Mouse (Mus musculus) kidney, postnatal 0 days (tissue): ENCODE results near the gene Pcdh7. TPM values are rescaled to one million over a fixed set of nuclear protein-coding genes. Genes with fewer than 3 reads are reported as not detected.

Experiments
- ATAC-seq: fragments of 200-750 bp; cut with Nextera tagmentation; replicated peaks from 2 replicates; pipeline ENCODE4 v1.8.0; 2017; ENCODE audit warnings: low read depth, moderate number of reproducible peaks, moderate TSS enrichment, moderate library complexity; ENCODE audit not compliant: low FRiP score
- DNase-seq: peaks from one replicate; pipeline ENCODE4 v3.0.0-alpha.2; 2016; ENCODE audit warnings: low spot score
- H3K27ac ChIP-seq: fragments of 300-500 bp; sonication (generic); 2 replicates; pipeline ENCODE4 v1.5.1; 2014; ENCODE audit warnings: mild to moderate bottlenecking
- H3K27me3 ChIP-seq: fragments of 300-500 bp; sonication (generic); 2 replicates; pipeline ENCODE4 v1.6.1; 2014; ENCODE audit warnings: low read length, mixed read lengths; ENCODE audit not compliant: insufficient read depth
- H3K36me3 ChIP-seq: fragments of 300-500 bp; sonication (generic); 2 replicates; pipeline ENCODE4 v1.6.1; 2014; ENCODE audit warnings: low read length, mixed read lengths; ENCODE audit not compliant: insufficient read depth
- H3K4me1 ChIP-seq: fragments of 300-500 bp; sonication (generic); replicated peaks from 2 replicates; pipeline ENCODE4 v1.6.1; 2014; ENCODE audit warnings: antibody characterized with exemption, low read length, mixed read lengths; ENCODE audit not compliant: insufficient read depth
- H3K4me2 ChIP-seq: fragments of 300-500 bp; sonication (generic); 2 replicates; pipeline ENCODE4 v1.6.1; 2014; ENCODE audit warnings: mild to moderate bottlenecking, low read length, moderate library complexity, mixed read lengths
- H3K4me3 ChIP-seq: fragments of 300-500 bp; sonication (generic); replicated peaks from 2 replicates; pipeline ENCODE4 v1.5.1; 2014; ENCODE audit warnings: low read depth, low read length
- H3K9ac ChIP-seq: fragments of 300-500 bp; sonication (generic); 2 replicates; pipeline ENCODE4 v1.6.1; 2014; ENCODE audit warnings: low read depth, low read length
- H3K9me3 ChIP-seq: fragments of 300-500 bp; sonication (generic); replicated peaks from 2 replicates; pipeline ENCODE4 v1.6.1; 2016; ENCODE audit warnings: low read length, inconsistent platforms, mixed read lengths
- CTCF ChIP-seq: IDR thresholded peaks from 2 replicates; pipeline ENCODE4 v1.5.1; 2016; ENCODE audit warnings: antibody characterized with exemption, low read depth, mild to moderate bottlenecking, moderate library complexity
- WGBS: fragments of 180-500 bp; shearing (Covaris S2); extraction: QIAGEN DNeasy Blood & Tissue Kit; methylation state at CpG from one replicate; pipeline ENCODE4 v1.1.7; 2014; 5-methylcytosine and 5-hydroxymethylcytosine counted together
- polyA plus RNA-seq: library from polyadenylated mRNA; unstranded; fragments of >200 nt; fragmentation: Nextera tagmentation; extraction: Ambion mirVana; gene quantifications from 2 replicates; pipeline ENCODE4 v1.2.1, GENCODE M21; 2015

Pcdh7 gene
- polyA plus RNA-seq, 1 experiment from 2014 or later, result 3.6 TPM

DNA sequence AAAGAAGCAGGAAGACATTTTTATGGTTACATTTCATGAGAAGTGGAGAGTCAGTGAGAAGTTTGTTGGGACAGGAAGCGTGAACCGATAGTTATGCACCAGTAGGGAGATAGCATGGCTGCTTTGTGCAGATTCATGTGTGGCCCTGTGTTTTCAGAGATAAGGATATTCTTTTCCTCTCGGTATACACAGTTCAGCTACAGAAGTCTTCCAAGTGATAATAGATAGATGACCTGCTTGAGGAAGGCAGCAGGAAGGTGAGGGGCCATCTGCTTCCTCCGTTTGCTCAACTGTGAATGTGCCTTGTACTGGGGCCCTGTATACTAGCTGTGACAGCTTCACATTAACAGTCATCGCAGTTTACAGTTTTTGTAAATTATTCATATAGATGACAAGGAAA, 64.2 kb downstream of the Pcdh7 start:
- DNase-seq, result no peak
- Histone ChIP-seq H3K4me2 (no peak overlapping the region), H3K4me1 (no peaks in the 10 kb centered on the region), H3K9me3 (no peaks in the 10 kb centered on the region), H3K9ac (no peak overlapping the region), H3K4me3 (no peak overlapping the region), H3K36me3 (no peaks in the 10 kb centered on the region), H3K27me3 (no peaks in the 10 kb centered on the region), H3K27ac (no peak overlapping the region)
- no peak for TF ChIP-seq CTCF
- WGBS, result 57% methylated on average over 5 of the region's 5 CpGs
- no peak for ATAC-seq

GRCm38 (mm10) chr5:57782546-57782945, 64.8 kb downstream of the Pcdh7 start:
- Histone ChIP-seq H3K27me3 (no peaks in the 10 kb centered on the region), H3K4me2 (no peak overlapping the region), H3K27ac (no peak overlapping the region), H3K9ac (no peak overlapping the region), H3K36me3 (no peaks in the 10 kb centered on the region), H3K4me3 (no peak overlapping the region), H3K4me1 (no peaks in the 10 kb centered on the region), H3K9me3 (no peaks in the 10 kb centered on the region)
- ATAC-seq (no peak), DNase-seq (no peak)
- TF ChIP-seq CTCF, result no peak
- WGBS, result 72% methylated on average over 3 of the region's 3 CpGs

DNA sequence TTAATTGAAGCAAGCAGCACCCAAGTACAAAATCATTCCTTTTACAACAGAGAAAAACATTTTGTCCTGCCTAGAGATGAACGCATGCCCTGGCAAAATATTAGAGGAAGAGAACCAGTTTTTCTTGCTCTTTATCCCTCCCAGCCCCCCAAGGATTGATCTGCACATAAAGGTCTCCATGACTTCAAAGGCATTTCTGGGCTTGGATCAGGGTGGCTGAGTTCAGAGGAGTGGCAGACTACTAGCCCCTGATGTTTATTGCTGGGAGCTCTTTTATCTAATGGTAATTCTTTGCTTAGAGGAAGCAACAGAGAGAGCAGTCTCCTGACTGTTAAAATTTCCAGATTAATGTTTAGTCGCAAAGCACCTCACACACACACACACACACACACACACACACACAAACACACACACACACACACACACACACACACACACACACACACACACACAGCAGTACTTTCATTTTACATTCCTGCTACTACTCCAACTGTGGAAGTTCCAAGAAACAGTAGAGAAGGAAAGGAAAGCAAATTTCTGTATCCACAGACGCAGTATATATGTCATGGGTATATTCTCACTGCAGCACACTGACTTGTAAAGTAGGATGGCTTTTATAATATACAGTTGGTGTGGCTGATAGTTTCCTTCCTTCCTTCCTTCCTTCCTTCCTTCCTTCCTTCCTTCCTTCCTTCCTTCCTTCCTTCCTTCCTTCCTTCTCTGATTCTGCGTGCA, 71.2 kb downstream of the Pcdh7 start:
- Histone ChIP-seq H3K4me3 (no peak overlapping the region), H3K4me1 (no peaks in the 10 kb centered on the region), H3K27ac (0 out of 2 replicates have a peak overlapping the region, but pooled peaks have one; percentile 9), H3K9ac (no peak overlapping the region), H3K9me3 (no peaks in the 10 kb centered on the region), H3K27me3 (no peaks in the 10 kb centered on the region), H3K4me2 (no peak overlapping the region), H3K36me3 (no peaks in the 10 kb centered on the region)
- ATAC-seq (peak; percentile 63; the same call in 1 of the 2 replicates), DNase-seq (no peak)
- 40% methylated on average over 4 of the region's 4 CpGs for WGBS
- no peak for TF ChIP-seq CTCF

- H3K36me3 ChIP-seq, result no peaks in the 10 kb centered on the region
- H3K9me3 ChIP-seq, result no peaks in the 10 kb centered on the region
- H3K27ac ChIP-seq, result no peak overlapping the region
- no peak overlapping the region for H3K4me2 ChIP-seq
- TF ChIP-seq CTCF, result no peak
- no peaks in the 10 kb centered on the region for H3K4me1 ChIP-seq
- no peak overlapping the region for H3K9ac ChIP-seq
- peak; percentile 34 for DNase-seq
- H3K27me3 ChIP-seq, result no peaks in the 10 kb centered on the region
- no peak overlapping the region for H3K4me3 ChIP-seq
- ATAC-seq, result no peak
Observed at GRCm38 (mm10) chr5:57796337-57796736, 78.6 kb downstream of the Pcdh7 start.

DNA sequence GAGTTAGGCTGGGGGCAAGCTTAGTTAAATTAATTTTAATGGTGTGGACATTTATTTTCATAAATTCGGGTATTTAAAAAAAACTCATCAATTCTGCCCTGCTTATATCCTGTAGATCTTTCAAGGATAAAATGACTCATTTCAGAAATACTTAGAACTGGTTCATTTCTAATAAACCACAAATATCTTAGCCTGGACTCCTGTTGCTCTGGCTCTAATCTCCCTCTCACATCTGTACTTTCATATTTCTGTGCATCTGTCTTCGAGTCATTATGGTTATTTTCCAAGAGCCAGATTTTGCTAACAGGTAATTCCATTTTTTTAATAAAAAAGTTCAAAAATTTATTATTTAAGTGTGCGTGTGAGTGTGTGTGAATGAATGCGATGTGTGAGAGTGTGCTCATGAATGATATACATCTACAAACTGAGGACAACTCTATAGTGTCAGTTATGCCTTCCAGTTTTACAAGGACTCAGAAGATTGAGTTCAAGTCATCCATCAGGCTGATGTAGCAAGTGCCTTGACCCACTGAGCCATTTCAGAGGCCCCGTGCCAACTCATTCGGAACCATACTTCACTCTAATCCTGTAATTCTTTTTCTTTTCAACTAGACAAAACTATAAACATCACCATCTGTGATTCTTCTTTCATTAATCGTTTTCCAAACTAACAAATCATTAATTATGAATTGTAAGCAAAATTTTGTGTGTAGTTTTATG, 80.3 kb downstream of the Pcdh7 start:
- Histone ChIP-seq H3K9me3 (no peaks in the 10 kb centered on the region), H3K4me3 (no peak overlapping the region), H3K4me2 (no peak overlapping the region), H3K27me3 (no peaks in the 10 kb centered on the region), H3K4me1 (no peaks in the 10 kb centered on the region), H3K9ac (no peak overlapping the region), H3K27ac (no peak overlapping the region), H3K36me3 (no peaks in the 10 kb centered on the region)
- 49% methylated on average over 7 of the region's 7 CpGs for WGBS
- ATAC-seq (no peak), DNase-seq (no peak)
- TF ChIP-seq CTCF, result no peak

DNA sequence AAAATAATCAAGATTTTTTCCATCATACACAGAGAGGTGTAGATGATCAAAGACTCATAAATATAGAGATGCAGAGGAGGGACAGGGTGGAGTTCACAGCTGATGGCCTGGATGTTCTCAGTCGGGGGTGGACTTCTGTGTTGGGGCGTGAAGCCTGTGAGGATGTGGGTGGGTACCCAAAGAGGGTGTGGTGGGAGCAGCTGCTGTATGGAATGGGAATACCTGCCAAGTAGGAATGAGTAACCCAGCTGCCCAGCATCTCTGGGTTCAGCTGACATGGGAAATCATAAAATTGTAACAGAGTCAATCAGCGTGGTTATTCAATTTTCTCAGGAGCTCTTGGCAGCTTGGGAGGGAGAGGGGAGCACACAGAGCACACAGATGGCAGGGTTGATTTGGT, 85.3 kb downstream of the Pcdh7 start:
- H3K4me1 ChIP-seq, result no peaks in the 10 kb centered on the region
- H3K4me3 ChIP-seq, result no peak overlapping the region
- no peak overlapping the region for H3K4me2 ChIP-seq
- DNase-seq (no peak), ATAC-seq (no peak)
- TF ChIP-seq CTCF, result no peak
- no peaks in the 10 kb centered on the region for H3K27me3 ChIP-seq
- H3K9ac ChIP-seq, result no peak overlapping the region
- WGBS, result 78% methylated on average over 3 of the region's 3 CpGs
- H3K27ac ChIP-seq, result no peak overlapping the region
- H3K36me3 ChIP-seq, result no peaks in the 10 kb centered on the region
- H3K9me3 ChIP-seq, result no peaks in the 10 kb centered on the region
